Mouse (Mus musculus) frontal cortex, postnatal 14 days (tissue): ENCODE data around the gene Casp8ap2.

Experiments
- DNase-seq, 2 experiments: peaks; one replicate each; pipeline ENCODE4 v3.0.0; 2022; ENCODE audit warnings: low spot score in 2 of 2

Gene Casp8ap2

GRCm38 (mm10) chr4:32668291-32668690 lies 53.0 kb downstream of the Casp8ap2 start:
- no peak for DNase-seq

GRCm38 (mm10) chr4:32669825-32670224 lies 54.6 kb downstream of the Casp8ap2 start:
- no peak for DNase-seq

DNA sequence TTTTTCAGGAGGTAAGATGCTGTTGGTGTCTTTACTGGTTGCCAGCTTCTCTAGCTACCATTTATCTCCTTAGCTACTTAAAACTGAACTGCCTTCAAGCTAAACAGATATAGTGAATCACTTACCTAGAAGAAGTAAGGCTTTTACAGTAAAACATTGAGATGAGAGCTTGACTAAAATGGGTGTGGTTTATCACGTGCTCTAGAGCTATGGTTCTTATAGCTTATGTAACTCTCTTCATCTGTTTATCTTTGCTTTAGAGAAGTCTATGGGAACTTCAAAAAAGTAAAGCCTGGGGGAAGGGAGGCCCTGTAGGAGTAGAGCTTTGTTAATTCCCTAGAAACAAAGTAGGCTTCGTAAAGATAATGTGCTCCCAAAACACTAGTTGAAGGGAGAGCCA lies 58.8 kb downstream of the Casp8ap2 start:
- no peak for DNase-seq

- no peak for DNase-seq
These were observed 62.2 kb downstream of the Casp8ap2 start for GRCm38 (mm10) chr4:32677471-32677870.

DNA sequence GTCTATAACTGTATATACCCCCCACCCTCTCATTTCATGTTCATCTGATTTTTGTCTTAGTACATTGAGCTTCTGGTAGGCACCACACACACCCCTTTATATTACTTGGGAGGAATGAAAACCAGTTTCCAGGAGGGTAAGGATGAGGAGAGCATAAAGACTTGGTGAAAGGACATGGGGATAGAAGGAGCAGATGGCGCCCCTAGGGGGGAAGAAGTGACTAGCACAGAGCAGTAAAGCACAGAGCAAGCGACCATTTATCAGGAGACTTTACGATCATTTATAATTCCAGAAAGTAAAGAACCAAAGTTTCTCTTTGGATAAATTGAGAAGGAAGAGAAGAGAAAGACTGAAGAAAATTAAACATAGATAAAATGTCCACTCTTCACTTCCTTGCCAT lies 65.6 kb downstream of the Casp8ap2 start:
- DNase-seq, result no peak

DNA sequence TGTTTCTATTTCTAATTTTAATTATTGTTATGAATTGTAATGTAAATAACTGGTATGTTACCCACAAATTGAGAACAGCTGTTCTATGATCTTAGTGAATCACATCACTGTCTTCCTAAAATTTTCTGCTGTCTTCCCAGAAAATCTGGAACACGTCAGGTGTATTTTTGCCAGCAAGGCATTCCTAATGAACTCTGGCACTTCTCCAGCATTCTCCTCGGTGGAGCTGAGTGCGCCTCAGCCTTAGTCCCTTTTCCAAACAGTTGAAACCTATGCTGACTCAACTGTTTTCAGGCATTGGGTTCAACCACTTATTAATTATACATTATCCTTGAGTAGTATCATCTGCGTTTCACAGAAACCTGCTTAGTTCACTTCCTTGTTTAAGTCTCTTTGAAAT lies 67.2 kb downstream of the Casp8ap2 start:
- DNase-seq, result no peak

DNA sequence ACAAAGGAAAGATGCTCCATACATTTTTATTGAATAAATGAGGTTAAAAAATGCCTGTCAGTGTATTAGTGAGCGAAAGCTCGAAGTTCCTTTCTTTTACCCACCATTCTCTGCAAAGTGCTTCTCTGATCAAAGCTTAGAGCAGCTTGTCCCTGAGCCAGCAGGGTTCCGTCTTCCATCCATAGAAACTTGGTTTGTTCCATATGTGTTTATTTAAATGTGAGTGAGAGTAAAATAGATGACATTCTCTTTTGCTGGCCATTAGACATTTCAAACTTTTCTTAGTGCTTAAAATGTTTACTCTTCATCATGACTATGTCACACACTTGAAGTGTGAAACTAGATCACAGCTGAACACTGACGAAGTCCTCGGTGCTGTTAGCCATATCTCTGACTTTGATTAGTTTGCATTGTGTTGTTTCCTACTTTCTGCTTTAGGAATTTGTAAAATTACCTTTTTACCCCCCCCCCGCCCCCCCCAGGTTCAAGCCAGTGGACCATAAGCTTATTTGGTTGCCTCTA lies 67.9 kb downstream of the Casp8ap2 start:
- no peak for DNase-seq
